Mouse (Mus musculus) adrenal gland, adult 8-10 months (tissue): Measurements from ENCODE around the gene Kcng3. TPM values are rescaled to one million over a fixed set of nuclear protein-coding genes. Genes with fewer than 3 reads are reported as not detected.

Experiments
- DNase-seq: peaks from one replicate; pipeline ENCODE4 v3.0.0; 2022
- total RNA-seq, 4 experiments: library from RNA; stranded (reverse); gene quantifications; 2 replicates each; pipeline ENCODE4 v1.2.4; 2022

Gene Kcng3
- total RNA-seq, 4 experiments from 2014 or later = 14.4 to 27.6 (median 16.3) TPM

- DNase-seq = peak; percentile 39
Observed at GRCm38 (mm10) chr17:83630787-83631678, 662 bp downstream of the Kcng3 start.

- DNase-seq = no peak
Observed at GRCm38 (mm10) chr17:83613907-83614306, 17.8 kb downstream of the Kcng3 start.

- DNase-seq = no peak
Observed at GRCm38 (mm10) chr17:83609532-83609931, 22.2 kb downstream of the Kcng3 start.

DNA sequence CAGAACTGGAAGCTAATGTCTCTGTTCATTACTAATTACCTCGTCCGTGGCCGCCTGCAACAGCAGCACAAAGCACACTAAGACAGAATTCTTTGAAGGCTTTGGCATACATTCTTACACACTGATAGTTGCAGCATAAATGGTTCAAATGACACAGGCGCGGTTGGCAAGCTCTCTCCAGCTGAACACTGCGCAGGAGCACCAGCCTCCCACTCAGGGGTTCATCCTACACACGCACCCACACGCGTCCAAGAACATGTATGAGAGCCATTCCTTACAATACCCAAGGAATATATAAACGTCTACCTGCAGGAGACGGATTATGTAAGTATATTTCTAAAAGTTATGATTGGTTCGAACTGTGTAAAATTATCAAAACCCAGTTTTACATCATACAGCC is 30.7 kb downstream of the Kcng3 start:
- DNase-seq = no peak

DNA sequence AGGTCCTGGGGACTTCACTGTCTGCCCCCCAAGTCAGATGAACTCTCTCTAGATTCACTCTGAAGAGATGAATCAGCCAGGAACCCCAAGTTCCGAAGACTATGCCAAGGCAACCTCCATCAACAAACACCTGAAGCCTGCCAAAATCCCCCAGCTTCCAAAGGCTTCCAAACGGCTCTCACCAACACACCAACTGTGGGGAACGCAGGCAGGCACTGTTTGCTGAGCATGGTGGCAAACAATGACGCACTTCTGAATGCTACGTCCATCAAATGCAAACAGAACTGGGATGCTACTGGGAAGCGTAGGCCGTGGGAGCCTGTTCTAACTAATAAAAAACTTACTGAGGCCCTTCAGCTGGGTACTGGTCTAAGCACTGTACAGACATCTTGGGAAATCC is 35.7 kb downstream of the Kcng3 start:
- DNase-seq = no peak

DNA sequence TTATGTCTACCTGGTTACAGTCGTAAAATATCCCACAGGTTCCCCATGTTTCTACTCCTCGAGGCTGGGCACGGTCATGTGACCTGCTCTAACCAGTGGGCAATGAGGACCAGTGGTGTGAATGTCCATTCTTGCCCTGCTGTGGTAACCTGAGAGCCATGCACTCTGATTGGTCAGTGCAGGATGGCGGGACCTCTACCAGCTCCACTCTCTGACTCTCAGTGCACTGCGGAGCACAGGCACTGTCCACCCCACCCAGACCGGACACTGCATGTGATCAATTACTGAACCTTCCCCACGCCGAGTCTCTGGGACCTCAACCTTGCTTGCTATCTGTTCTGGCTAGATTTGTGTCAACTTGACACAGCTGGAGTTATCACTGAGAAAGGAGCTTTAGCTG is 37.2 kb downstream of the Kcng3 start:
- DNase-seq = no peak

DNA sequence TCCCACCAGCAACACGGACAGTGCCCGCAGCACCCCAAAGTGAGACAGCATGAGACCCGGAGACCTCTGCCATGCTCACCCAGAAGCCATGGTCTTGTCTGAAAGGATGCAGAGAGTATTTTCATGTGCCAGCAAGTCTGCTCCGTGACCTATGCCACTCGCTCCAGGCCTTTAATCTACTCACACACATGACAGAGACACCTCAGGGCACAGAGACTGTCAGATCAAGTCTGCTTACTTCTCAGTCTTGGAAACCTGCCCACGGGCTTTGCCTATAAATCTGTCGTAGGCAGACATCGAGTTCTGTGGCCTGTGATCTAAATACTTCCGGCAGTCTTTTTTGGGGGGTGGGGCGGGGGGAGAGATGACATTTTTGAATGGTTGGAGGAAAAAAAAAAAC is 38.3 kb downstream of the Kcng3 start:
- no peak for DNase-seq

GRCm38 (mm10) chr17:83588663-83589341 is 42.9 kb downstream of the Kcng3 start:
- DNase-seq = no peak

- DNase-seq = no peak
Observed at GRCm38 (mm10) chr17:83587731-83588130, 44.0 kb downstream of the Kcng3 start.

- no peak for DNase-seq
Observed at GRCm38 (mm10) chr17:83582585-83582984, 49.1 kb downstream of the Kcng3 start.

DNA sequence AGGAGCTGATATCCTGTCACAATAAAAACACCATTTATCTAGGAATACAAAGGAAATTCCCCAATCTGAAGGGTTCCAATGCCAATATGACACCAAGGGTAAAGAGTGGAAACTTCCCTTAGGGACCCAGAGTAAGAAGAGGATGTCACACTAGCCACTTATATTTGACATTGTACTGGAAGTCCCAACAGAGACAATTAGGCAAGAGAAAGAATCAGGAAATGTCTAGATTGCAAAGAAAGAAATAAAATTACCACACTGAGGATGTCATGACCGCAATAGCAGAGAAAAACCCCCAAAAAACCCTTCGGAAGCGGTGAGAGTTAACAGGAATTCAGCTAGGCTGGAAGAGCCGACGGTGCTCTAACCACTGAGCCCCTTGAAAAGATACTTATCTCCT is 51.0 kb downstream of the Kcng3 start:
- DNase-seq = no peak

DNA sequence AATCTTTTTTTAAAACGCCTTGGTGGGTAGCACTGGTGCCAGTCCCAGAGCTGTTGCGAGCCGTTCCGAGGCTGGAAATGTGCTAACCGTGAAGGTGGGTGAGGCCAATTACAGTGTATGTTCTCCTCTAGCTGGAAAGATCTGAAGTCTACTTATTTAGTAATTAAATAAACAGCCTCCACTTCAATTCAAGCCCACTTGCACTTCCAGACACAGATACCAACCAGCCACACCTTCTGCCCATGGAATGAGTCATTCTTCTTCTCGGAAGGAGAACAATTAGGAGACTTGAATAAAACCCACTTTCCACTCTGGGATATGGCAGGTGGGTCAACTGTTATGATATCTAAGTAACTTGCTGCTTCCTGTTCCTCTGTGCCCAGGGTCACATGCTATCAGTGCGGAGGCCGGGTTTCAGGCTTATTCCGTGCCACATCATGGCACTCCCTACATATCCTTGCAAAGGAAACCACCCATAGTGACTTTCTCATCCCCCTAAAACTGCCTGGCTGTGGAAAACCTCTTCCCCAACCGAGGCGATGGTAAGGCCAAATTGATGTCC is 54.8 kb downstream of the Kcng3 start:
- DNase-seq = no peak

DNA sequence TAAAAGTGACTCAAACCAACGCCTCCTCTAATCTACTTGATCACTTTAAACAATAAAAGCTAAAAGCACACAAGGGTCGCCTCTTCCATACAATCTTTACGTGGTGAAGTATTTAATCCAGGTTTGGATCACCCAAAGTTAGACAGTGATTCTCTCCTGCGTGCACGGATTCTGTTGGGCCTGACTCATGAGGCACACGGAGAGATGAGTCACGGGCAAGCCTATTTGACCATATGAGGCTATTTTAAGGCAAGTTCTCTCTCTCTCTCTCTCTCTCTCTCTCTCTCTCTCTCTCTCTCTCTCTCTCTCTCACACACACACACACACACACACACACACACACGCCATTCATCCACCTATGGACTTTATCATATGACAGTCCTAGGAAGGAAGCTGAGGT is 57.1 kb downstream of the Kcng3 start:
- no peak for DNase-seq

DNA sequence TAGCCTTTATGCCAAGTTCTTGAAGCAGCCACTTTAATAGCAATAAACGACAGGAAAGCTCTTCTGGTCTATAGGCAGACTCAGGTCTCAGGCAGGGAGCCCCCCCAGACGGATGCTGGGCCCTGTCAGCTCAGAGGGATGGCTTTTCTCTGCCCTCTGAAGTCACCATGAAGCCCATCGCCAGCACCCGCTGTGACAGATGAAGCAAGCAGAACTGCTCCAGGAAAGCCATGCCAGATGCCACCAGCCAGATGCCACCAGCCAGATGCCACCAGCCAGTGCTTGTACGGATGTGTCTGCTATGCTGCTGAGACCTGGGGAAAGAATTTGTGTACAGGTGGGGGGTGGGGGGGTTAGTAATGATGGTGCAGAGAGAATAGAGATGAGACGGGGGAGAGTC is 58.6 kb downstream of the Kcng3 start:
- DNase-seq = no peak

DNA sequence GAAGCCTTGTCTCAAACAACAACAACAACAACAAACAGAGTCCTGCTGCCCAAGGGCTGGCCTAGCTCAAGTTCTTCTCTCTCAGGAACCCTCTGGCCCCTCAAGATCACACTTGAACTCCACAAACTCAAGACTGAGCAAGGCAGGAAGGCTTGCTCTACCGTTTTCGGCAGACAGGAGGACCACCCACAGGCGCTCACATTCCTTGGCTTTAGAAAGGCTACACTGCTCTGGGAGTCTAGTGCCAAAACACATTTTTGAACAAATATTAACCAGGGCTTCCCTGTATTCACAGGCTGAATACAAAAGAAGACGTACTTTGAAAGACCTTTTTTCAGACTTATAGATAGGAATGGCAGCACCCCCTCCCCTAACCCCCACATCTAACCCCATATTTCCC is 59.3 kb downstream of the Kcng3 start:
- no peak for DNase-seq

DNA sequence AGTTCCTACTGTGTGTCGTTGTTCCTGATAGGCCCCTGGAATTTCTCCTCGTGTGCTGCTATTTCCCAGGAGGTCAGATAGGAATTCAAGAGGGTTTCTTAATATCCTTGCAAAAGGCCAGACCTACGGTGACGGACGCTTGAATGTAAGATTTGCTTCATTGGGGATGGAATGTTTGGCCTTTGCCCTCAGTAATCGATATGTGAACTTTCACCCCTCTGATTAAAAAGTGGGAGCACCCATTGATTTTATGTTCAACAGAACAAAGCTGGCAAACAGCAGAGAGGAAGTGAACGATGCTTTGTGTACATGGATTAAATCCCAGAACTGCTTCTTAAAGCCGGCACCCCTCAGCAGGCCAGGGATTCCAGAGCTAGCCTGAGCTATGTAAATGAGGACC is 64.3 kb downstream of the Kcng3 start:
- DNase-seq = no peak

- no peak for DNase-seq
Observed at GRCm38 (mm10) chr17:83565506-83565905, 66.2 kb downstream of the Kcng3 start.

- DNase-seq = no peak
Observed at GRCm38 (mm10) chr17:83564119-83564820, 67.4 kb downstream of the Kcng3 start.

GRCm38 (mm10) chr17:83563703-83564111 is 68.0 kb downstream of the Kcng3 start:
- DNase-seq = no peak

GRCm38 (mm10) chr17:83562153-83563010 is 69.3 kb downstream of the Kcng3 start:
- DNase-seq = no peak

GRCm38 (mm10) chr17:83559081-83559480 is 72.6 kb downstream of the Kcng3 start:
- no peak for DNase-seq

DNA sequence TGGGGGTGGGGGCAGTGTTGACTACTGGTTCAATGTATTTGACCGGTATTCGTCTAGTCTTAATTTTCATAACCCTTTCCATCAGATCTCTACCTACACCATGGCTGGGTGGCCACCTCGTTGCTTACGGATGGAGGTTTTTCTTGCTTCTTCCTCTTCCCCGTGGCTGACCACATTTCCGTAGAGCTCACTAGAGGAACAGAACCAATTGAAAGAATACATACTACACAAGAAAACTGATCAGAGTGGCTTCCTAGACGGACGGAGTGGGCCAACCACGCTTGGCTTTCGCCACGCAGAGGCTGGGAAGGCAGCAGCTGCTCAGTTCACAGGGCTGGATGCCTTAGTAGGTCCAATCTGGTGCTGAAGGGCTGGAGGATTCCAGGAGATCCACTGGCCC is 75.9 kb downstream of the Kcng3 start:
- no peak for DNase-seq
